Mouse (Mus musculus) left cerebral cortex, adult 8-10 months (tissue): ENCODE data around the gene Poldip2. TPM values are rescaled to one million over a fixed set of nuclear protein-coding genes. Genes with fewer than 3 reads are reported as not detected.
A peak's percentile ranks its signal among the peaks of the same experiment; 100 is the strongest.
"Not testable (repeated sequence)": the region's sequence is repeated elsewhere in the genome, so short reads cannot be mapped to it uniquely, and the experiment has no call there.

Source experiments
- DNase-seq, 2 experiments: peaks; one replicate each; pipeline ENCODE4 v3.0.0; 2022; ENCODE audit warnings: low spot score in 2 of 2
- total RNA-seq, 4 experiments: library from RNA; stranded (reverse); gene quantifications; 2 replicates each; pipeline ENCODE4 v1.2.4; 2022

The Poldip2 gene
- total RNA-seq, 4 experiments from 2014 or later: 116 to 125 (median 118) TPM

GRCm38 (mm10) chr11:78500623-78501202, 11.3 kb upstream of the Poldip2 start:
- no peak for DNase-seq

- DNase-seq: no peak
These were observed 10.5 kb upstream of the Poldip2 start for GRCm38 (mm10) chr11:78501529-78501928.

- DNase-seq: no peak
These were observed 8.9 kb upstream of the Poldip2 start, which contains the start of gene Sebox for GRCm38 (mm10) chr11:78502909-78503650. Gene Sebox, plus strand, starts transcription at chr11:78503447.

GRCm38 (mm10) chr11:78505430-78505829, 6.6 kb upstream of the Poldip2 start:
- no peak for DNase-seq

GRCm38 (mm10) chr11:78509148-78509547, 2.8 kb upstream of the Poldip2 start:
- DNase-seq: no peak

- no peak for DNase-seq
These were observed 1.3 kb downstream of the Poldip2 start for GRCm38 (mm10) chr11:78513106-78513790.

- no peak for DNase-seq
These were observed 3.7 kb downstream of the Poldip2 start for GRCm38 (mm10) chr11:78515549-78516325.

- no peak for DNase-seq
These were observed 6.9 kb downstream of the Poldip2 start for GRCm38 (mm10) chr11:78518931-78519330.

- DNase-seq: no peak
These were observed 9.9 kb downstream of the Poldip2 start for GRCm38 (mm10) chr11:78521880-78522279.

GRCm38 (mm10) chr11:78522481-78522997, 10.5 kb downstream of the Poldip2 start:
- DNase-seq: no peak

- DNase-seq: no peak
These were observed 11.4 kb downstream of the Poldip2 start for GRCm38 (mm10) chr11:78523241-78523955.

GRCm38 (mm10) chr11:78524838-78525237, 12.8 kb downstream of the Poldip2 start:
- no peak for DNase-seq

- no peak for DNase-seq
These were observed 16.7 kb downstream of the Poldip2 start for GRCm38 (mm10) chr11:78528714-78529113.

GRCm38 (mm10) chr11:78530001-78530400, 18.0 kb downstream of the Poldip2 start:
- DNase-seq: no peak

- DNase-seq: no peak
These were observed 19.1 kb downstream of the Poldip2 start for GRCm38 (mm10) chr11:78531046-78531445.

GRCm38 (mm10) chr11:78531515-78531914, 19.5 kb downstream of the Poldip2 start:
- not testable (repeated sequence) for DNase-seq

GRCm38 (mm10) chr11:78534516-78534915, 22.5 kb downstream of the Poldip2 start:
- no peak for DNase-seq

GRCm38 (mm10) chr11:78535376-78536079, 23.5 kb downstream of the Poldip2 start:
- DNase-seq: no peak

GRCm38 (mm10) chr11:78536080-78536689, 24.2 kb downstream of the Poldip2 start, which contains the start of the genes Tnfaip1 and Ift20:
Gene Tnfaip1, minus strand, starts transcription at chr11:78536332.
Gene Ift20, plus strand, starts transcription at chr11:78536361.
- peak; percentile 92 to 99 for DNase-seq
